Comparison of ENCODE assay signal across 9 mouse cellular contexts in the genomic region with DNA sequence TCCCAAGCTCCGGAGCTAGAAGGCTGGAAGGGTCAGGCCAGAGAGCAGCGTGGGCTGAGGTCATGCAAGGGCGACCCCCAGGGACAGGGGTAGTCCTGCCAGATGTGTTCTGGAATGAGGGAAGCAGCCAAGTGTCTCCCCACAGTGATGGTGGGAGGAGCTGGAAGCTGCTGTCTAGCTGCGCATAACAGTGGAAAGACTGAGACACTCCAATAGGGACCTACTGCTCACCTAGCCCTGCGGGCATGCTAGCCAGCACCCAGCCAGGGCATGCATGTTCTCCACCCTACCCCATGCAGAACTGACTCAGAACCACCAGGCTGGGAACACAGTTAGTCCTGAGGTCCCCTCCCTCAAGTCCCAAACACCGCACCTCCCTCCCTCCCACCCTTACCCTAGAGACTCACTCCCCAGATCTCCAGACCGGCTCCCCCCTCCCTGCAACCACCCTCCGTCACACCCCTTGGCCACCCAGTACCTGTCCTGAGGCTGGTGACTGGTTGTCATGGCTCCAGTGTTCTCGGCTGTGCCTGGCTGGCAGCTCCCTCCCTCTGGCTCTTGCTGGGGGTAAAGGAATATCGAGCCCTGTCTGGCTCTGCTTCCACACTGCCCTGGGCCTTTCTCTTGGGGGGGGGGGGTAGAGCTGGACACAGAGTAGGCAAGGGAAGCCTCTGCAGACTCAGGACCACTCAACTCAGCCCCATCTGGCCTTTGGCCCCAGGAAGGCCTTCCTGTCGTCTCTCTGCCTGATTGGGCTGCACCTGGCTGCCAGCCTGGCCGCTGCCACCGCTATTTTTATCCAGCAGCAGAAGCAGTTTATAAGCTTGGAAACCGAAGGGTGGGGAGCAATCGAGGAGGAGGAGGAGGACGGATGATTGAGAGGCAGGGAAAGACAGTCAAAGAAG. TPM values are rescaled to one million over a fixed set of nuclear protein-coding genes. Genes with fewer than 3 reads are reported as not detected.
A peak's percentile ranks its signal among the peaks of the same experiment; 100 is the strongest.
DNase-seq lines count a peak whose midpoint lies in the region; ATAC-seq lines count a peak whose summit lies in the region.
"Had no signal": no experiment of that assay in that cellular context is flagged by ENCODE, and none has a peak within 500 bp of the region (broad histone marks: within the 10 kb centered on the region; RNA-seq: fewer than 3 reads in every experiment).

No protein-coding gene starts in this region.

- peaks cover 54% of the 10 kb centered on the region for H3K27me3 ChIP-seq in midbrain, embryonic 10.5 days (ENCODE audit: low read depth, poor library complexity, severe bottlenecking)
- peaks cover 11% of the 10 kb centered on the region; the same call in 1 of the 2 replicates for H3K27me3 ChIP-seq in midbrain, embryonic 14.5 days (ENCODE audit: control insufficient read depth, insufficient read depth, low read length)

- no peak overlapping the region for H3K4me2 ChIP-seq in midbrain, embryonic 14.5 days (ENCODE audit: low read length)

- peaks cover 29% of the 10 kb centered on the region for H3K36me3 ChIP-seq in midbrain, embryonic 10.5 days
- no peaks in the 10 kb centered on the region for H3K36me3 ChIP-seq in midbrain, embryonic 14.5 days (ENCODE audit: control insufficient read depth, insufficient read depth, low read length)

- no peak for DNase-seq in midbrain, embryonic 10.5 days (ENCODE audit: low spot score)
- no peak for DNase-seq in midbrain, embryonic 14.5 days
- peak; percentile 46 for DNase-seq in cerebellum, adult 8-10 months
- peak; percentile 82 to 87 for DNase-seq in heart, adult 9 months (ENCODE audit: low spot score in 2 of 2)
- peak; percentile 57 for DNase-seq in kidney, adult 9 months
- DNase-seq in naive thymus-derived CD4-positive, alpha-beta T cell, adult 2 months (ENCODE audit: low read depth) = peak; percentile 4
- DNase-seq in right cerebral cortex, adult 2 months (ENCODE audit: low spot score in 2 of 2) = no peak

- H3K4me3 ChIP-seq in midbrain, embryonic 10.5 days = peak overlapping the region; percentile 66
- H3K4me3 ChIP-seq in midbrain, embryonic 14.5 days (replicated peaks; ENCODE audit: low read depth, low read length) = no peak overlapping the region
- H3K4me3 ChIP-seq: megakaryocyte, embryonic 14.5 days had no signal

- ATAC-seq in midbrain, embryonic 14.5 days (ENCODE audit: low FRiP score, low TSS enrichment) = no peak
- ATAC-seq in inflammation-experienced regulatory T-cells, adult 6 months = no peak

- whole genome bisulfite sequencing in midbrain, embryonic 10.5 days = 58% methylated on average over 16 of the region's 16 CpGs
- 54% methylated on average over 16 of the region's 16 CpGs for WGBS in midbrain, embryonic 14.5 days

- H3K4me1 ChIP-seq in midbrain, embryonic 10.5 days = peaks cover 63% of the 10 kb centered on the region
- H3K4me1 ChIP-seq in midbrain, embryonic 14.5 days (ENCODE audit: control insufficient read depth, insufficient read depth, low read length) = peaks cover 18% of the 10 kb centered on the region

- H3K27ac ChIP-seq in midbrain, embryonic 10.5 days (replicated peaks) = peak overlapping the region; percentile 56
- no peak overlapping the region for H3K27ac ChIP-seq in midbrain, embryonic 14.5 days (replicated peaks; ENCODE audit: low read depth, low read length)

- H3K9ac ChIP-seq in midbrain, embryonic 14.5 days (replicated peaks; ENCODE audit: low read length) = no peak overlapping the region

- H3K9me3 ChIP-seq in midbrain, embryonic 10.5 days (replicated peaks) = peaks cover 2% of the 10 kb centered on the region; the same call in 1 of the 2 replicates
- H3K9me3 ChIP-seq in midbrain, embryonic 14.5 days (ENCODE audit: control insufficient read depth, low read length) = no peaks in the 10 kb centered on the region

RNA-seq across cellular contexts. Expression of a gene that starts 7.5 kb away (rescaled TPM):
- polyA plus RNA-seq in midbrain, embryonic 10.5 days (2016; fragmentation: Nextera tagmentation; extraction: Ambion mirVana) = 62.9 and 70.6 TPM in 2 replicates
- polyA plus RNA-seq in midbrain, embryonic 14.5 days (2014; fragmentation: Nextera tagmentation; extraction: Ambion mirVana) = 21.2 and 33.2 TPM in 2 replicates
- polyA plus RNA-seq in inflammation-experienced regulatory T-cells, adult 6 months (2017; shearing (Covaris generic)) = 100 to 1,000 TPM in 2 of 3 experiments, 10 to 100 TPM in 1; 72.2 to 131 (median 109) TPM

RNA-seq across cellular contexts. Expression of a gene that starts 9.9 kb away (rescaled TPM):
- 0.21 and 0.39 TPM in 2 replicates for polyA plus RNA-seq in midbrain, embryonic 10.5 days (2016; fragmentation: Nextera tagmentation; extraction: Ambion mirVana)
- polyA plus RNA-seq in midbrain, embryonic 14.5 days (2014; fragmentation: Nextera tagmentation; extraction: Ambion mirVana) = not detected in 2 replicates
- not detected for polyA plus RNA-seq in inflammation-experienced regulatory T-cells, adult 6 months (2017; shearing (Covaris generic))

RNA-seq across cellular contexts. Expression of a gene that starts 18.9 kb away (rescaled TPM):
- 1,780 and 2,044 TPM in 2 replicates for polyA plus RNA-seq in midbrain, embryonic 10.5 days (2016; fragmentation: Nextera tagmentation; extraction: Ambion mirVana)
- 1,248 and 1,388 TPM in 2 replicates for polyA plus RNA-seq in midbrain, embryonic 14.5 days (2014; fragmentation: Nextera tagmentation; extraction: Ambion mirVana)
- polyA plus RNA-seq in inflammation-experienced regulatory T-cells, adult 6 months (2017; shearing (Covaris generic)) = 1,000 to 10,000 TPM in 1 of 3 experiments, 100 to 1,000 TPM in 2; 939 to 1,028 (median 983) TPM

RNA-seq across cellular contexts. Expression of a gene that starts 28.3 kb away (rescaled TPM):
- 122 and 124 TPM in 2 replicates for polyA plus RNA-seq in midbrain, embryonic 10.5 days (2016; fragmentation: Nextera tagmentation; extraction: Ambion mirVana)
- polyA plus RNA-seq in midbrain, embryonic 14.5 days (2014; fragmentation: Nextera tagmentation; extraction: Ambion mirVana) = 73.0 and 77.1 TPM in 2 replicates
- polyA plus RNA-seq in inflammation-experienced regulatory T-cells, adult 6 months (2017; shearing (Covaris generic)) = 10 to 100 TPM; 30.2 to 38.1 (median 32.6) TPM

RNA-seq across cellular contexts. Expression of a gene that starts 36.5 kb away (rescaled TPM):
- 8.6 and 9.2 TPM in 2 replicates for polyA plus RNA-seq in midbrain, embryonic 10.5 days (2016; fragmentation: Nextera tagmentation; extraction: Ambion mirVana)
- 4.2 and 4.9 TPM in 2 replicates for polyA plus RNA-seq in midbrain, embryonic 14.5 days (2014; fragmentation: Nextera tagmentation; extraction: Ambion mirVana)
- polyA plus RNA-seq in inflammation-experienced regulatory T-cells, adult 6 months (2017; shearing (Covaris generic)) = 10 to 100 TPM; 35.1 to 44.1 (median 43.1) TPM

Comparison
In these comparisons a context has a peak if more than half of its experiments do, and no peak if none do; other contexts are left out.
1. DNase-seq: peak in cerebellum, adult 8-10 months (single experiment), heart, adult 9 months (2 of 2), kidney, adult 9 months (single experiment) and naive thymus-derived CD4-positive, alpha-beta T cell, adult 2 months (single experiment); none in midbrain, embryonic 10.5 days (single experiment), midbrain, embryonic 14.5 days (single experiment) and right cerebral cortex, adult 2 months (0 of 2).